Mouse (Mus musculus) midbrain, postnatal 0 days (tissue): ENCODE measurements at regions not wholly inside any gene's neighbourhood (a gene's known extent, or its start where the extent isn't known, plus 50 kb on each side); places are given as distances from the start of the nearest gene placed in this dataset.
"Not testable (repeated sequence)": the region's sequence is repeated elsewhere in the genome, so short reads cannot be mapped to it uniquely, and the experiment has no call there.

Experiments
- ATAC-seq: fragments of 200-750 bp; cut with Nextera tagmentation; 2 replicates; pipeline ENCODE4 v1.8.0; 2017; ENCODE audit warnings: moderate number of reproducible peaks, mild to moderate bottlenecking, moderate TSS enrichment, moderate library complexity; ENCODE audit not compliant: low FRiP score
- DNase-seq: peaks from one replicate; pipeline ENCODE4 v3.0.0-alpha.2; 2015; ENCODE audit warnings: low spot score
- H3K27ac ChIP-seq: fragments of 300-500 bp; sonication (generic); 2 replicates; pipeline ENCODE4 v1.5.1; 2014; ENCODE audit warnings: low read depth, mild to moderate bottlenecking, low read length, mixed read lengths
- H3K27me3 ChIP-seq: fragments of 300-500 bp; sonication (generic); 2 replicates; pipeline ENCODE4 v1.6.1; 2014; ENCODE audit warnings: low read length, control low read depth, mixed read lengths; ENCODE audit not compliant: insufficient read depth
- H3K36me3 ChIP-seq: fragments of 300-500 bp; sonication (generic); 2 replicates; pipeline ENCODE4 v1.6.1; 2014; ENCODE audit warnings: low read length, control low read depth, mixed read lengths; ENCODE audit not compliant: insufficient read depth
- H3K4me1 ChIP-seq: fragments of 300-500 bp; sonication (generic); 2 replicates; pipeline ENCODE4 v1.6.1; 2014; ENCODE audit warnings: mild to moderate bottlenecking, control low read depth, antibody characterized with exemption, low read length, mixed read lengths; ENCODE audit not compliant: insufficient read depth
- H3K4me2 ChIP-seq: fragments of 300-500 bp; sonication (generic); 2 replicates; pipeline ENCODE4 v1.6.1; 2014; ENCODE audit warnings: low read depth, mild to moderate bottlenecking, low read length, mixed read lengths; ENCODE audit not compliant: poor library complexity, severe bottlenecking
- H3K4me3 ChIP-seq: fragments of 300-500 bp; sonication (generic); 2 replicates; pipeline ENCODE4 v1.5.1; 2014; ENCODE audit warnings: low read depth, mild to moderate bottlenecking, low read length, moderate library complexity
- H3K9ac ChIP-seq: fragments of 300-500 bp; sonication (generic); replicated peaks from 2 replicates; pipeline ENCODE4 v1.6.1; 2014; ENCODE audit warnings: mild to moderate bottlenecking, low read length, moderate library complexity, mixed read lengths; ENCODE audit not compliant: poor library complexity, severe bottlenecking
- H3K9me3 ChIP-seq: fragments of 300-500 bp; sonication (generic); 2 replicates; pipeline ENCODE4 v1.6.1; 2016; ENCODE audit warnings: low read length, control low read depth
- CTCF ChIP-seq: IDR thresholded peaks from 2 replicates; pipeline ENCODE4 v1.5.1; 2016; ENCODE audit warnings: antibody characterized with exemption, mild to moderate bottlenecking
- WGBS: fragments of 180-500 bp; shearing (Covaris S2); extraction: QIAGEN DNeasy Blood & Tissue Kit; methylation state at CpG from one replicate; pipeline ENCODE4 v1.1.7; 2014; 5-methylcytosine and 5-hydroxymethylcytosine counted together

DNA sequence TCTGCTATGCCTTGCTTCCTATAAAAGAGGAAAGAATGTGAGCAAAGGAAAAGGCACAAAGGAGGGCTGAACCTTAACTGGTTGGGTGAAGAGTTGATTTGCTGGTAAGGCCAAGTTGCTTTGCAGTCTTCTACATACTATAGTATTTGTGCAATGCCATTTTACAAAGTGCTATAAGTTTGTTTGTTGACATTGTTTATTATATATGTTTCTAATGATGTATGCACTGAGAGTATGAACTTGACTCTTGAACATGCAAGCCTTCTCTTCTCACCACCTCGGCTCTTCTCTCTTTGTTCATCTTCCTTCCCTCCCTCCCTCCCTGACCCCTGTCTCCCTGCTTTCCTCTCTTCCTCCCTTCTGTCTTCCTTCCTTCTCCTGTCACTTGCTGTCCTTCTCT, 135.9 kb upstream of the 1700056E22Rik start:
- Histone ChIP-seq H3K4me1 (no peaks in the 10 kb centered on the region), H3K27ac (no peak overlapping the region), H3K4me3 (no peak overlapping the region), H3K4me2 (no peak overlapping the region), H3K9ac (no peak overlapping the region), H3K27me3 (no peaks in the 10 kb centered on the region), H3K9me3 (no peaks in the 10 kb centered on the region), H3K36me3 (no peaks in the 10 kb centered on the region)
- DNase-seq: no peak
- WGBS: 70% methylated on average over 1 of the region's 1 CpGs
- ATAC-seq: no peak
- no peak for TF ChIP-seq CTCF

DNA sequence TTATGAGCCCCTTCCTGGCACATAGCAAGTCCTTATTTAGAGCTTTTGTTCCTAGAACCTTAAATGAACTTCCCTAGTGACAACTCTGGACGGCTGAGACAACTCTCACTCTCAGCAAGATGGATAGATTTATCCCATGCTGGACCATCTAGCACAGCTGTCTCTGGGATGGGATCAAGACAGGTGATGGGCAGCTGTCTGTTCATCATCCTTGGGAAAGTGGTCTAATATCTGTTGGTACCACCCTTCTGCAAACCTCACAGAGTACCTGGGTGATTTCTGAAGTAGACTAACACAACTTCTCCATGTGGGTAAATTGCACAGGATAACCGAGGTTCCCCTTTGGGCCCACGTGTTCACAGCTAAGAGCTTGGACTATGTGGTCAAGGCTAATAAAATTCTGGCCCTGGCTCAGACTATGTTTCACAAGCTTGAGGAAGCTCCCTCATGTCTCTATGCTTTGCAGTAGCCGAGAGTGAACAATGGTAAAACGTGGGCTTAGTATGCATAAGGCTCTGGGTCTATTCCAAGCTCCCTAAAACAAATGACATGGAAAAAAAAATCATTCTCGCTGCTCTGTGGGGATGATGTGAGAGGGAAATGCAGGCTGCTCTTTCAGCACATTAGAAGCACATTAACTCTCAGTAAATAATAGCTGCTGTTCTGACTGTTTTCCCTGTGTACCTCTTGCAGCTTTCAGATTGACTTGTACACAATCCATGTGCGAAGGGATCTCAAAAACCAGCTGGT, 135.1 kb upstream of the 1700056E22Rik start:
- H3K9me3 ChIP-seq: no peaks in the 10 kb centered on the region
- no peaks in the 10 kb centered on the region for H3K27me3 ChIP-seq
- no peak for ATAC-seq
- H3K36me3 ChIP-seq: no peaks in the 10 kb centered on the region
- DNase-seq: peak; percentile 20
- no peak for TF ChIP-seq CTCF
- H3K4me1 ChIP-seq: no peaks in the 10 kb centered on the region
- H3K4me2 ChIP-seq: no peak overlapping the region
- 62% methylated on average over 7 of the region's 7 CpGs for WGBS
- no peak overlapping the region for H3K9ac ChIP-seq
- H3K27ac ChIP-seq: no peak overlapping the region
- H3K4me3 ChIP-seq: no peak overlapping the region

DNA sequence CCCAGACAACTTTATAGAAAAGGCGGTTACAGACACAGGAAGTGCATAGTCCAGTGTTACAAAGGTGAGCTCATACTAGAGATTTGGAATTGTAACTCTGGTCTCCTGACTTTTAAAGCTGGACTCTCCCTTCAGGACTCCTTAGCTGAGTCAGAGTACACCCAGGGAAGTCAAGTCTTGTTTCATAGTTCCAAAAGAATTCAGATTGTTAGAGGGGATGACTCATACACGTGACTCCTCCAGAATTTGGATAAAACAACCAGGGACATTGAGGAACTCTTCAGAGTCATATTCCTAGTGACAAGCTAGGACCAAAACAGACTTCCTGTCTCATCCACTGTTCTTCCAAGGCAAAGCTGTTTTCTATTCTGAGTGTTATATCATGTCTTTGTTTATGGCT, 132.8 kb upstream of the 1700056E22Rik start:
- H3K9ac ChIP-seq: no peak overlapping the region
- no peaks in the 10 kb centered on the region for H3K9me3 ChIP-seq
- H3K4me2 ChIP-seq: no peak overlapping the region
- no peak overlapping the region for H3K4me3 ChIP-seq
- no peak for DNase-seq
- 85% methylated on average over 2 of the region's 2 CpGs for WGBS
- no peaks in the 10 kb centered on the region for H3K27me3 ChIP-seq
- TF ChIP-seq CTCF: no peak
- no peak overlapping the region for H3K27ac ChIP-seq
- no peak for ATAC-seq
- H3K4me1 ChIP-seq: no peaks in the 10 kb centered on the region
- no peaks in the 10 kb centered on the region for H3K36me3 ChIP-seq

DNA sequence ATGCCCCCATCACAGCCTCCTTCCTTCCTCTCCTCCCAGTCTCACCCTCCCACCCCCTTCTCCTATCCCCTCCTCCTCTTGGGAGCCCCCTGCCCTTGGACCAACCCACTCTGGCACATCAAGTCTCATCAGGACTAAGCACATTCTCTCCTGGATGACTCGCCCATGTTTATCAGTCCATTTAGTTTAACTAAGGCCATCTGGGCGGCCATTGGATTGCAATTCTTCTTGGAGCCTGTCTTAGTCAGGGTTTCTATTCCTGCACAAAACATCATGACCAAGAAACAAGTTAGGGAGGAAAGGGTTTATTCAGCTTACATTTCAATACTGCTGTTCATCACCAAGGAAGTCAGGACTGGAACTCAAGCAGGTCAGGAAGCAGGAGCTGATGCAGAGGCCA, 128.4 kb upstream of the 1700056E22Rik start:
- H3K27ac ChIP-seq, H3K27me3 ChIP-seq, DNase-seq, H3K4me3 ChIP-seq, H3K9me3 ChIP-seq, H3K4me2 ChIP-seq, H3K4me1 ChIP-seq, ATAC-seq, H3K36me3 ChIP-seq, H3K9ac ChIP-seq: not testable (repeated sequence)
- 89% methylated on average over 2 of the region's 2 CpGs for WGBS

DNA sequence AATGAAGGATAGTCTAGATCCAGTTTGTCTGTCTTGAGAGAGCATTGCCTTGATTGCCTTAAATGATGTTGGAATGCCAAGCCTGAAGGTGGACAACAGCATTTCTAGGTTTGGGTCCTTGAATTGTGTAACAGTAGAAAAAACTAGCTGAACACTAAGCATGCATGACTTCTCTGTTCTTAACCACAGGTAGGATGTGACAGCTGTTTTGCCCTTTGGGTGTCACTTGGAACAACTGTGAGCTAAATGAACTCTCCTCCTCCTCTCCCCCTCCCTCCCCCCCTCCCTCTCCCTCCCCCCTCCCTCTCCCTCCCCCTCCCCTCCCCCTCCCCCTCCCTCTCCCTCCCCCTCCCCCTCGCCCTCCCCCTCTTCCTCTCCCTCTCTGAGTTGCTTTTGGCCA, 113.6 kb upstream of the 1700056E22Rik start:
- no peaks in the 10 kb centered on the region for H3K27me3 ChIP-seq
- TF ChIP-seq CTCF: no peak
- no peak overlapping the region for H3K4me2 ChIP-seq
- H3K4me3 ChIP-seq: no peak overlapping the region
- no CpG with 5 or more reads among the region's 1 CpGs for WGBS
- ATAC-seq (no peak), DNase-seq (no peak)
- H3K4me1 ChIP-seq: no peaks in the 10 kb centered on the region
- H3K36me3 ChIP-seq: no peaks in the 10 kb centered on the region
- H3K27ac ChIP-seq: no peak overlapping the region
- no peak overlapping the region for H3K9ac ChIP-seq
- no peaks in the 10 kb centered on the region for H3K9me3 ChIP-seq

DNA sequence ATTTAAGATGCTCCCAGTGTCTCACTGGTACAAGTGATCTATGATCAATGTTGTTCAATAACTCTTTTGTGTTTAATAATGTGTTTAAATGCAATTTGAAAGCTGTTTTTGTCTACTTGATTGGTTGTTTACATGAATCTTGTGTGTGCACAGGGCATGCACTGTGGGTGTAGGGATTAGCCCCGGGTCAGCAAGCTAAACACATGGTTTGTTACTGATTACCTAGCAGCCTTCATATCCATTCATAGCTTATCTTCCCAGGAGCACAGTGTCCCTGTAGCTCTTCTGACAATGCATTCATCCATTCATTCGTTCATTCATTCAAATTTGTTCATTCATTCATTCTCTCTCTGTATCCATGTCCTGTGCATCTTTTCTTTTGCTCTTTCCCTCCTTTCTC, 108.9 kb upstream of the 1700056E22Rik start:
- no peak for TF ChIP-seq CTCF
- H3K27ac ChIP-seq: no peak overlapping the region
- H3K4me2 ChIP-seq: no peak overlapping the region
- no peaks in the 10 kb centered on the region for H3K4me1 ChIP-seq
- no peaks in the 10 kb centered on the region for H3K9me3 ChIP-seq
- 60% methylated on average over 2 of the region's 2 CpGs for WGBS
- DNase-seq (no peak), ATAC-seq (no peak)
- no peaks in the 10 kb centered on the region for H3K36me3 ChIP-seq
- H3K9ac ChIP-seq: no peak overlapping the region
- no peak overlapping the region for H3K4me3 ChIP-seq
- H3K27me3 ChIP-seq: no peaks in the 10 kb centered on the region
